Mouse (Mus musculus) telencephalon, adult 2 months (tissue): ENCODE measurements at regions not wholly inside any gene's neighbourhood (a gene's known extent, or its start where the extent isn't known, plus 50 kb on each side); places are given as distances from the start of the nearest gene placed in this dataset.
A peak's percentile ranks its signal among the peaks of the same experiment; 100 is the strongest.
"Not testable (repeated sequence)": the region's sequence is repeated elsewhere in the genome, so short reads cannot be mapped to it uniquely, and the experiment has no call there.

Experiments
- DNase-seq: peaks from one replicate; pipeline ENCODE4 v3.0.0-alpha.2; 2011; ENCODE audit warnings: low read depth, low spot score

DNA sequence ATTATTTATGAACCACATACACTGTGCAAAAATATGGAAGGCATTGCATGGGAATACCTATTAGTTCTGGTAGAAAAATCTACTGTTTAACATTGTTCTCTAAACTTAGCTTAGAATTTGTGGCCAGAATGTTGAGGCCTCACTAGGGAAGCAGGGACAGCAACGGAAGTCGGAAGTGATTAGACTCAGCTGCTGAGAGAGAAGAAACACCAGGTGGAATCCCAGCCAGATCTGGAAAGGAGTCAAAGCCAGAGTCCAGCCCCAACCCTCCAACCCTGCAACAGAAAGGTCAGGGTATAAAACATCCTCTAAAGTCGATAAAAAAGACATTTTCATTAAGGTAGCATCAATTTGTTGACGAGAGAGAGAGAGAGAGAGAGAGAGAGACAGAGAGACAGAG, 258.9 kb downstream of the Pou4f1 start:
- no peak for DNase-seq

- no peak for DNase-seq
These were observed 259.6 kb downstream of the Pou4f1 start for GRCm38 (mm10) chr14:104208040-104208816.

DNA sequence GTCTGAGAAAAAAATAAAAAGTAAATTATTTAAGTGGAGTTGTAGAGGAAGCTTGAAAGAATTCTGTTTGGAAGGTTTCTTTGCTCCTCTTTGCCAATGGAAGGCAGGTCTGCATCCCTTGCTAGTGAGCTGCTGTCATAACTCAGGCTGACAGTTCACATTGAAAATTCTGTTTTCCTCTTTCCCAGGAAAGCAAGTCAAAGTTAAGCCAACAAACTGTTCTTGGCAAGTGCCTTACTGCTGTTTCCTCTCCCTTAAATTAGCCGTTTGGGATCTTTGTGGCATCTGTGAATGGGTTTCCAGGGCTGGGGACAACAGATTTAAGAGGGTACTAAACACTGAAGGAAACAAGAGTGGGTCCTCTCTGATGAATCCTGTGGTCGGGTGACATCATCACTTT, 261.2 kb downstream of the Pou4f1 start:
- no peak for DNase-seq

DNA sequence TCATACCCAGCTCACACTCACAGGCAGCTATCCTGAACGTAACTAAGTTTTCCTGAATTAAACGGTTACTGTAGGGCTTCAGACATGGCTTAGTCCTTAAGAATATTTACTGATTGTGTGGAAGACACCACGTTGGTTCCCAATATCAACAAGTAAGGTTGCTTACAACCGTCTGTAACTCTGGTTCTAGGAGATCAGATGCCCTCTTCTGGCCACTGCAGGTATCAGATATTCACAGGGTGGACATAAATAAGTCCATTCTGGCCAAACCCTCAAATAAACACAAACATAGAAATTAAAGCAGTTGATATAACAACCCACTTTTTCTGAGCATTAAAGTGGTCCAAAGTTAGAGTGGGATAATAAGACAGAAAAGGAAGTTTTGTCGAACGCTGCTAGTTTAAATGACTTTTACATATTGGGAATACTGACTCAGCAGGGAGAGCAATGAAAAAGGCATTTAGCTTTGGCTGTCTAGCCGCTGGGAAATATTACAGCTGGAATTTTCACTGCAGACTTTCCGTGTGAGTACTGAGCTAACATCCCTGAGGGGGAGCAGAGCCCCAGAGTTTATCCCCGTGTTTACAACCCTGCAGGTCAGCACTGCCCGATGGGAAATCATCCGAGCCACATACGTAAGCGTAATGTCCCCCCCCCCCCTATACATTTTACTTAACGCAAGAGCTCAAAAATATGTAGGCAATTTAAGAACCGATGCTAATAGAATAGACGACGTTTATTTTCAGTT, 264.4 kb downstream of the Pou4f1 start:
- DNase-seq = no peak

DNA sequence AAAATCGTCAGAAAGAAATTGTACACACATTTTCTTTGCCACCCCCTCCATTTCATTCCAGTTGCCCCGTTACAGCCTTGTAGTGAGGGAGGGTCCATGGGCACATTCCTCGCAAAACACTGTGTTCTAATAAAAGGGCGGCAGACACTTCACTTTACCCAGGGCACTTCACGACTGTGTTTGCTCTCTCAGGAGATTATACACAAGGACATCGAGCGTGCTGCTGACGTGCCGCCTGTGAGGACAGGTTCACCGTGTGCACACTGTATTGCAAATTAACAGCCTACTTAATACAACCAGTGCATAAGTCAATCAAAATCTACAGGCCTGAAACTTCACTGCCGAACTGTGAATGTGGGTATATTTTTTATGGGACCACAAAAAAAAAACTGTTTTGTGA, 274.6 kb downstream of the Pou4f1 start:
- DNase-seq = no peak

DNA sequence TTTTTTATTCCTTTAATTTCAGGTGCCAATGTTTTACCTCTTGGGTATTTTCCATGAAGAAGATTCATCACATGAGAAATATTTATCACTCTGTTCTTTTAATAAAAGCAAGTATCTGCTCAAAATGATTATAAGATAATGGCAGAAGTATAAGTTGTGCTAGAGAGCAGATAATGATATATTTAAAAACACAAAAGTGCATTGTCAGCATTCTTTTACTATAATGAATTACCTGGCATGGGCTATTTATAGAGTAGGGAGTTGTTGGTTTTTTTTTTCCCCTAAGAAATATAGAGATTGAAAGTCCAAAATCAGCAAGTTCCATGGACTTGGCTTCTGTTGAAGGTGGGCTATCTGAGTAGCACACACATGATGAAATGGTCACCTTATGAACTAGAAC, 292.7 kb downstream of the Pou4f1 start:
- DNase-seq = no peak

- no peak for DNase-seq
These were observed 302.6 kb upstream of the Ednrb start for GRCm38 (mm10) chr14:104146841-104147240.

DNA sequence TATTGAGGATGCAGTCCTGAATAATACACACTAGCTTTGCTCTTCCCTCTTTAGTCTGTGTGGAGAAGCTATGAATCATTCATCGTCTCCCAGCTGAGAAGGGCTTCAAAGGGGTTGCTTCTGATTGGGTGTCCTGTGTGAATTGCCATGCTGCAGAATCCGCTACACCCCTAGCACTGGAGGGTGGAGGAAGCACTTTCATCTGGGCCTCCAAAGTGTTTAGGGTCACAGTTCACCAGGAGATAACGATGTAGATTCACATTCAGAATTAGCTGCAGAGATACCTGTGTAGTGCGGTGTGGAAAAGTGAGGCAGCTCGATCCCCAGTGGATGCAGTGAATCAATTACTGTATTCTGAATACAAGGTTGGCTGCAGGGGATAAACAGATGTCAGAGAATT, 301.2 kb upstream of the Ednrb start:
- DNase-seq = no peak

GRCm38 (mm10) chr14:104114986-104115951, 271.1 kb upstream of the Ednrb start:
- no peak for DNase-seq

DNA sequence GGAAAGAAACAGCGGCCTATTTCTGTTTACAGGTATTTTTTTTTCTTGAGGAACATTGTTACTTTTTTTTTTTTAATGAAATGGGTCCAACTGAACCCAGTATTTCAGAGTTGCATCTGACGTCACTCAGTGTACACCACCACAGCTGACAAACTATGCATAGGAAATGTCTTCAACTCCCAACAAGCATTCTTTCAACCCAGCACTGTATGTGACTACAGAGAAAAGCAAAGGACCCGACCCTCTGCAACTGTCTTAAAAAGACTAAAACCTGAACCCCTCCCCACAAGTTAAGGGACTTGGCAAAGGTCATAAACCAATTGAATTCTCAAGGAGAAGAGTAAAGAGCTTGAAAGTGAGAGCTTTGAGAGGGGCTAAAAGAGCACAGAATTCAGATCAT, 270.0 kb upstream of the Ednrb start:
- no peak for DNase-seq

DNA sequence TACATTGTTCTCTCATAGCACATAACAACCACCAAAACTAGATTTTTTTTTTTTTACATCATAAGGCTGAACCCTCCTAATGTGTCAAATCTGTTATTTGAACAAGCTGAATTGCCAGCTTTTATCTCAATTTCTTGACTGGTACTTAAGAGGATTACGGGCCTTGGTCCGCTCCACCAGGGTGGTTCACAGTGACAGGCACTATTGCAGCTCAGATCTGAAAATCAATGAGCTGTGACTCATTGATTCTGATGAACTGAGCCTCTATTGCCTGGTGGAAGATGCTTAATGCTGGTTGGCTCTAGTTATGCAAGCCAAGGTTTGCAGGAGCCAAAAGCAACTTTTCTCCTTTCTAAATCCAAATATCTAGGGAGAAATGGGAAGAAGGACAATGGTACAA, 269.2 kb upstream of the Ednrb start:
- DNase-seq = no peak

DNA sequence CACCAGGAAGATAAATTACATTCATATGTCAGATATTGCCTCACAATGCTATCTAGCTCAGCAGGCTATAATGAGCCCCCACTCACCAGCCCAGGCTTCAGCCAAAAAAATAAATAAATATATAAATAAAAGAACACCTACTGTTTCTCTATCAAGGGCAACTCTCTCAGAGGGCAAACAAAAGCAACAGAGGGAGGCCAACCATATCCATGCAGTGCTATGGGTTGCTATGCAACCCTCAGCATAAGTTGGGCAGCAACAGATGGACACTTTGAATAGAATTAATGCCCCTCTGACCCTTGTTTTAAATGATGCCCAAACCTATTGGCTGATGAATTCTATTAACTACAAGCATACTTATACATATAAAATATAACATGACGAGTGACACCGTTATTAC, 242.2 kb upstream of the Ednrb start:
- DNase-seq = no peak

DNA sequence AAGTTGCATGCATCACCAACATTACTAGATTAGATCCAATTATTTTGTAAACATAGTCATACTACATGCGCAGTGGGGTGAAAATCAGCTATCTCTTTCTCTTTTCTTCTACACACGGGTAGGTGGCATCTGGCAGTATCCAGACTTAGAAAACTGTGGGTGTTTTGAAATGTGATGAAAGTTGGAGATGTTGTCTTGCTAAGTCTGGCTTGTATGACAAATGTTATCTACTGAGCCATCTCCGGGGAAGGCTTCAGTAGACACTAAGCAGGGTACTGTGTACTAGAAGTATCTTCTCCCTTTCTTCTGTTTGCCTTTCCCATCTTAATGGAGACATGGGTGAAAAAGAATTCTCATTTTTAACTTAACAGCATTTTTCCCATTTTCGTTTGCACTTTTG, 220.0 kb upstream of the Ednrb start:
- not testable (repeated sequence) for DNase-seq

DNA sequence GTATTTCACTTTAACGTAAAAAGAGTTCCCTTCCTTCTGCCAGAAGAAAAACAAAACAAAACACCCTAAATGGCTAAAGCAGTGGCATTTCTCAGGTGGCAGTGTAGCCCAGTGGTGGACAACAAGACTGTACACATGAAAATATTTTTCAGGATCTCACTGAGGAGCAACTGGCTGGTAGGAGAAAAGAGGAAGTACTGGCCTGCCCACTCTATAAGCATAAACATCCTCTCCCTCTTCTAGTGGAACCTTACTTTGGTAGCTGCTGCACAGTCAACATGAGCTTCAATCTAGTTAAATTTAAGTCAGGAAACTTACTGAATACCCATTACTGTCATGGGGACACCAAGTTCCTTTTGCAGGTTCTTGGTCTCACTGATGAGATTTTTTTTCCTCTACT, 209.5 kb upstream of the Ednrb start:
- DNase-seq = no peak

- DNase-seq = peak; percentile 22
These were observed 194.6 kb upstream of the Ednrb start for GRCm38 (mm10) chr14:104038628-104039325.

DNA sequence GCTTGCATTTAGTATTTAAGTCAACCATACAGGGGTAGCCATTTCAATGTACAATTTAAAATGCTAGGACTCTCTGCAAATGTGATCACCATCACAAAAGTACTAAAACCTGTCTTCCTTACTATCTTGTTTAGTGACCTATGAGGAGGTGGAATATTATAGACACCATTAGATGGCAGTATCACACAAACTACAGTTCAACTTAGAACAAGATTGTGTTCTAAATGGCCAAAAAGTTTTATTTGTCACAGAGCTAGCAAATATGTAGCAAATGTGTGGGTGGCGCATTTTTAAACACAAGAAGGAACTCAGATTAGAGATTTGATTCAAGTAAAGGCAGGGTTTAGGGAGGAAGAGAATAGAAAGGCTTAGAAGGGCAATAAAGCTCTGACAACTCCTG, 189.4 kb upstream of the Ednrb start:
- peak; percentile 23 for DNase-seq

GRCm38 (mm10) chr14:104030784-104031470, 186.7 kb upstream of the Ednrb start:
- no peak for DNase-seq

- DNase-seq = no peak
These were observed 185.7 kb upstream of the Ednrb start for GRCm38 (mm10) chr14:104029668-104030530.

GRCm38 (mm10) chr14:104027900-104028285, 183.7 kb upstream of the Ednrb start:
- DNase-seq = no peak
